Mouse (Mus musculus) layer of hippocampus, adult 18-20 months (tissue): ENCODE measurements around the gene Prss41. TPM values are rescaled to one million over a fixed set of nuclear protein-coding genes. Genes with fewer than 3 reads are reported as not detected.
"Not testable (repeated sequence)": the region's sequence is repeated elsewhere in the genome, so short reads cannot be mapped to it uniquely, and the experiment has no call there.

ENCODE experiments used
- DNase-seq, 2 experiments: peaks; one replicate each; pipeline ENCODE4 v3.0.0; 2022; ENCODE audit warnings: low spot score in 2 of 2
- long read RNA-seq: library from polyadenylated mRNA; stranded (forward); transcript quantifications from one replicate; pipeline ENCODE4 v2.0.0, GENCODE M21; 2021
- total RNA-seq, 2 experiments: library from RNA; stranded (reverse); gene quantifications; 2 replicates each; pipeline ENCODE4 v1.2.3; 2021

The Prss41 gene
- 1 to 10 TPM in 1 of 2 experiments, under 1 TPM in 1; 0.89 to 2.4 TPM for total RNA-seq
- long read RNA-seq, partial matches to known transcripts = 0 of 1 reads
- long read RNA-seq, other reads (novel, unspliced or antisense) = 1 of 1 reads

DNA sequence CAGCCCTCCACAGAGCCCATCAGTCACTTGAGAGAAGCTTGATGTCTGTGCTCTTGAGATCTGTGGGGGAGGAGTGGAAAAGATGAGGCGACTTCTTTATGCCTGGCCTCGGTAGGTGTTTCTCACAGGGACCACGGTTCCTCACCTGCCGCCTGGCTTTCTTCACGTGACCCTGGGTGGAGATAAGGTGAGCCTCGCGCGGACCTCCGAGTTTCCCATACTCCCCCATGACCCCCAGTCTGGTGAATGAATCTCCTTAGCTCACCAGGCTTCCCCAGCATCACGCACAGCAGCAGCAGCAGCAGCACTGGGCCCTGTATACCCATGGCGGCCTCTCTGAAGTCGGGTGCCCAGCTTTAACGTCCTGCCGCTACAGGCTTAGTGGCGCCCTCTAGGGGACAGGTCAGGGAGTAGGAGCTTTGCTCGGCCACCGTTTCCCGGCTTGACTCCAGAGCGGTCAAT lies at the start of gene Prss41, which contains the start of gene Prss32:
Gene Prss41 (minus strand): TSS at position 361 of the 462 bp plus-strand sequence.
Gene Prss32 (plus strand): TSS at position 44 of the 462 bp plus-strand sequence.
- peak in 1 of 2 experiments; percentile 44 for DNase-seq

DNA sequence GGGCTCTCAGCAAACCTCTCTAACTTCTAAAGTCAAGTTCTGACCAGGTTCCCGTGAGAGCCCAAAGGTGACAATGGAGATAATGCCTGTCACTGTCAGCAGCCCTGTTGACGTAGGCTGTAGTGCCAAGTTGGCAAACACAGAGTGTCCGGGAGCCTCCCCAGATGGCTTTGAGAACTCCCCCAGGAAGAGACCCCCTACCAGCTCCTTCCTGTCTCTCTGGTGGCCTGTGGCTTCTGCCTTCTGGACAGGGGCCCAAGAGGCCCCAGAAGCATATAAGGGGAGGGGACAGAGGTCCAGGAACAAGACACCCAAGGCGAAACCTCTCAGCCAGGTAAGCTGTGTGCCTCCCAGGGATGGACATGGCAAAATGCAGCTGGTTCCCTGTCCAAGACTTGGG lies 36.6 kb upstream of the Prss41 start, which contains the start of the genes Dcpp1 and Dcpp2:
Gene Dcpp1 (plus strand): TSS at position 301 of the 400 bp plus-strand sequence.
Gene Dcpp2 (plus strand): TSS at position 305 of the 400 bp plus-strand sequence.
- DNase-seq = not testable (repeated sequence)

DNA sequence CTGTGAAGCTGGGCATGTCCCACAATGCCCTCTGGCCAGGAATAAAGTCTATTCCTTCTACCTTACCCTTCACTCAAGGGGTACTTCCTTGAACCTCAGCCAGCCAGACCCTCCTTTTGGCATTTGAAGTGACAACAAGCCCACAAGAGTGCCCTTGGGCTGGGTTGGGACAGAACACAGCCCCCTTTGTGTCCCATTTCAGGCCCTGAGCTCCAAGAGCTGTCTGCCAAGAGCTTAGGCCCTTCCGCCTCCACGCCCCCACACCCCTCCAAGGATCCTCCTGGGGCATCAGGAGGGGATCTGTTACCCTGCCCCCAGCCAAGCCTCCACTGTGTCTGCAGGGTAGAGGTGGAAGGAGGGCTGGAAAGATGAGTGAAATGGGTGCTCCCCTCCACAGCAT lies 33.2 kb upstream of the Prss41 start:
- no peak for DNase-seq

DNA sequence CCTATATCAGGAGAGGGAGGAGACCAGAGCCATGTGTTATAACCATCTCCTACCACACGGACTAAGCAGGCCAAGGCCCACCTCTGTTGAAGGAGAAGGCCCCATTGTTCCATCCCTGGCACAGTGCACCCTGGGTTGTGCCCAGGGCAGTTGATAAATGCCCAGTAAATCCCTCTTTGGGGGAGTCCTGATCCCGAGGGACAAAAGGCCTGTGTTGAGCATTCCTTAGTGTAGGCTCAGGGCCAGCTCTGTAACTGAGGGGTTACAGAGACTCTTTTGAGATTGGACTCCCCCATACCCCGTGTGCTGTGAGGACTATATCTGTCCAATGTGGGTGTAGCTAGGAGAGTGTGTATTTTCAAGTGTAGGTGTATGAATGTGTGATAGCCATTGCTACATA lies 32.8 kb upstream of the Prss41 start:
- DNase-seq = peak in 1 of 2 experiments; percentile 24

DNA sequence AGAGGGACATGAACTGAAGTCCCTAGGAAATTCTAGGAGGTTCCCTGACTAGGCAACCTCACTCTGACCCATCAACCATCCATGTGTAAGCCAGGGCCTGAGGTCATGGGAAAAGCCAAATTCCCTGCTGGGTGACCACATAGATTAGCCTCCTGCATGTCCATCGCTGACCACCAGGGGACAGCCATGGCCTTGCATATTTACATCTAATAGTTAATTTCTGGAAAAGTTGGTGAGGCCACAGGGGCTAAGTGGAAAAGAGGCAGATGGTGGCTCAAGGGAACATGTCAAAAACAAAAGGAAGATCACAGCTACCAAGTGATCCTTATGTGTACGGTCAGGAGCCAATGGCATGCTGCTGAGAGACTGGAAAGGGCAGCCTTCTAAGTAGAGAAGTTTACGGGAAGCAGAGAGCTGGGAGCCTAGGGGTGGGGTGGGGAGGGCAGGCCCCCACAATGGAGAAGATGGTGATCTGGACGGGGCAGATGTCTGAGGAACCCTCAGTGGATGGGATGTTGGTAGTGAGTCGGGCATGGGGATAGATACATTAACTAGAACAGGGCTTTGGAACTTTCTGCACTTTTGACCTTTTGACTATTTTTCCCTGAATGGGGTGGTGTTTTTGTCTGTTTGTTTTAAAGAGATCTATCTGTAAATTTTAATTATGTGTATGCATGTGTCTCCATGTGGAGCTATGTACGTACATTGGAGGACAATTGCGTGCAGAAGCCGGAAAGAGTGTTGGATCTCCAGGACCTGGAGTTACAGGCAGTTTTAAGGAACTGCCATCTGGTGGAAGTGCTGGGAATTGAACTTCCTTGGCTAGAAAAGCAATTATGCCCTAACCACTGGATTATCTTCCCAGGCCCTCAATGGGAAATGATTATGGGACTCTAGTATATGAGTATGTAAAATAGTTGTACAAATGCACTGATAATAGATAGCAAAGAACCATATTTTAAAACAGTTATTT lies 30.2 kb upstream of the Prss41 start:
- DNase-seq = peak in 1 of 2 experiments; percentile 50

DNA sequence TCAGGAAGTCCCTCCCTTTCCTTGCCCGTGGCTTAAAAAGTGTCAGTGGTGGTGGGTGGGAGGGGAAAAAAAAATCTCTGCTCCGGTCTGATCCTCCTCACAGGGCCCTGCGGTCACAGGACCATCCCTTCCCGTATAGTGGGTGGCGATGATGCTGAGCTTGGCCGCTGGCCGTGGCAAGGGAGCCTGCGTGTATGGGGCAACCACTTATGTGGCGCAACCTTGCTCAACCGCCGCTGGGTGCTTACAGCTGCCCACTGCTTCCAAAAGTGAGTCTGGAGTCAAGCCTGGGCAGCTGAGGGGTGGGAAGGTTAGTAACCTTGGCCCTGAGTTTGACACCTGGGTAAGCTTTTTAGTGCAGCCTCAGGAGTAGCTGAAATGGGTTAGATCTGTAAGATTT lies 24.5 kb upstream of the Prss41 start:
- DNase-seq = no peak

DNA sequence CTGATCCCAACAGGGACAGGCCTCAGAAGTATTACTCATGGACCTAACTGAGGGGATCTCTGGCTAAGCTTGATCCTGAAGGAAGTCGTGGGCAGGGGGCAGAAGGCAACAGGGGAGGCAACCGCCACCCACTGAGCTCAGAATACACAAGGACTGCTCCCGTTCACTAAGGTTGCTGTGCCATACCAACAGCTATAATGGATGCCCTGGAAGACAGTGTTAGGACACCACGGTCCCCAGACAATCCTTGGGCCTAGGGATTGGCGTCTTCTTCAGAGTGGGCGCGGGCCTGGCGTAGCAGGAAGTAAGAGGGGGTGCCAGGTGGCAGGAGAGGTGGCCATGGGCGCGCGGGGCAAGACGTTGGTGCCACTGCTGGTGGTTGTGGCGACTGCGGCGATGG lies 23.8 kb upstream of the Prss41 start, which contains the start of gene Prss21:
Gene Prss21 (plus strand): TSS at position 301 of the 400 bp plus-strand sequence.
- DNase-seq = no peak

DNA sequence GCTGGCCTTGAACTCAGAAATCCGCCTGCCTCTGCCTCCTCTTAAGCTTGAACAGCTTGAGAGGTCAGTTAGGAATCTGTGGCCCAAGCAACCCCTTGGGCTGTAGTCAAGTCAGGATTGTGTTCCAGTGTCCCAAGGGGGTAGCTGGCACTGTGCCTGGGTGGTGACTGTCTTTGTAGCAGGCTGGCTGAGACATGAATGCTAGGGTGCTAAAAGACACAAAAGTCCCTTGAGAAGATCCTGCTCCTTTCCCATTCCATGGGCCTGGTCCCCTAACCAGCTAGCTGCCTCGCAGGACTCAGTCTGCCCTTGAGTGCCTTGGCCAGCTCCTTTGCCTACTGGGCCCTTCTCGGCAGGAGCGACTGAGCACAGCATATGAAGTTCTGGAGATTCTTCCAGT lies 19.0 kb upstream of the Prss41 start:
- DNase-seq = no peak

DNA sequence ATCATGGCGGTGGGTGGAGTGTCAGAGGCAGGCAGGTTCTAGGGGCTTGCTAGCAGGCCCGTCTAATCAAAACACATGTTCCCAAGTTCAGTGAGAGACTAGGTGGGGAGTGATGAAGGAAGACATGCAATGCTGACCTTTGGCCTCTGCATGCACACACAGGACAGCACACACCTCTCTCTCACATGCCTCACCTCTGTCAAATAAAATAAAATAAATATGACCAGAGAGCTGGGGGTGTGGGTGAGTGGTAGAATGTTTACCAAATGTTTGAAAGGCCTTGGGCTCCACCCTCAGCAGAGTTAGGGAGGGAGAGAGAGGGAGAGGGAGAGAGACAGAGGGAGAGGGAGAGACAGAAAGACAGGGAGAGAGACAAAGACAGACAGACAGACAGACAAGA lies 13.9 kb upstream of the Prss41 start:
- no peak for DNase-seq

DNA sequence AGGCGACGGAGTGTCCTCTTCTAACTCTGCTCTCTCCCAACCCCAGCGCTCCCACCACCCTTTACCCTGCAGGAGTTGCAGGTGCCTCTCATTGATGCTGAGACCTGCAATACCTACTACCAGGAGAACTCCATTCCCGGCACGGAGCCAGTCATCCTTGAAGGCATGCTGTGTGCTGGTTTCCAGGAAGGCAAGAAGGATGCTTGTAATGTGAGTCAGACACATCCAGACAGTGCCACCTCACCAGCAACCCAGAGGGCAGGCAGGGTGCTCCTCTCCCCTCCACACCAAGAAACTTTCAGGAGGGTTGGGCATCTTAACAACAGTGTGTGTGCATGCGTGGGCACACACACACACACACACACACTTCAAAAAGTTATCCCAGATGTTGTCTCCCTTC lies 13.2 kb upstream of the Prss41 start:
- DNase-seq = no peak

DNA sequence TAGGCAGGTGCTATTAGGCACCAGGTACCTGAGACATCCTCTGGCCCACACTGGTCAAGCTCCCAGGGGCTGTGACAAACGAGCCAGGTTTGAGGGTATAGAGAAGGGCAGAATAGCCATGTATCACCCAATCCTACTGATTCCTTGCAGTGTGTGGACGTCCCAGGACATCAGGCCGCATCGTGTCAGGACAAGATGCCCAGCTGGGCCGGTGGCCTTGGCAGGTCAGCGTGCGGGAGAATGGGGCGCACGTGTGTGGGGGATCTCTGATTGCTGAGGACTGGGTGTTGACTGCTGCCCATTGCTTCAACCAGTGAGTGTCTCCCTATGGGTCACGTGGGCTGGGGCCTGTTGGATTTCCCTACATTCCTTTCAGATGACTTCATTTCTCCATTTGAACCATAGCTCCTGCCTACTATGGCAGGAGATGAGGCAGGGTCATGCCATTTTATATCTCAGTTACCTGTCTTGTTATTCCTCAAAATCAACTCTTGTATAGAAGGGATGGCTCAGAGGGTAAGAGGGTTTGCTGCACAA lies 10.3 kb upstream of the Prss41 start:
- DNase-seq = no peak

DNA sequence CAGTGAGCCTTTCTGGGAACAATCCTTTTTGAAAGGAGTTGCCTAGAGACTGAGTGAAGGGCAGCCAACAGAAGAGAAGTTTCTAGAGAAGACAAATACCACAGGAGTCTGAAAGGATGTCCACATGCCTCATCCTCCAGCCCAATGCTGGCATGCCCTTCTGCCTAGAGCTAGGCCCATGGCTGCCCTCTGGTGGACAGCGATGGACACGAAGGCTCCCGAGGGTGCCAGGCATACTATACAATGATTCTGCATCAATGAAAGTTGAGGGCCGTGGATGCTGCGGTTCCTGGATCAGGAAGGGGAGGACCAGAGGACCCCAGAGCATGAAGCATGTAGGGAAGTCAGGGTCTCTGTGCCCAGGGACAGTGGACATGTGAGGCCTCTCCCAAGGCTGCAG lies 9.3 kb upstream of the Prss41 start:
- DNase-seq = no peak

DNA sequence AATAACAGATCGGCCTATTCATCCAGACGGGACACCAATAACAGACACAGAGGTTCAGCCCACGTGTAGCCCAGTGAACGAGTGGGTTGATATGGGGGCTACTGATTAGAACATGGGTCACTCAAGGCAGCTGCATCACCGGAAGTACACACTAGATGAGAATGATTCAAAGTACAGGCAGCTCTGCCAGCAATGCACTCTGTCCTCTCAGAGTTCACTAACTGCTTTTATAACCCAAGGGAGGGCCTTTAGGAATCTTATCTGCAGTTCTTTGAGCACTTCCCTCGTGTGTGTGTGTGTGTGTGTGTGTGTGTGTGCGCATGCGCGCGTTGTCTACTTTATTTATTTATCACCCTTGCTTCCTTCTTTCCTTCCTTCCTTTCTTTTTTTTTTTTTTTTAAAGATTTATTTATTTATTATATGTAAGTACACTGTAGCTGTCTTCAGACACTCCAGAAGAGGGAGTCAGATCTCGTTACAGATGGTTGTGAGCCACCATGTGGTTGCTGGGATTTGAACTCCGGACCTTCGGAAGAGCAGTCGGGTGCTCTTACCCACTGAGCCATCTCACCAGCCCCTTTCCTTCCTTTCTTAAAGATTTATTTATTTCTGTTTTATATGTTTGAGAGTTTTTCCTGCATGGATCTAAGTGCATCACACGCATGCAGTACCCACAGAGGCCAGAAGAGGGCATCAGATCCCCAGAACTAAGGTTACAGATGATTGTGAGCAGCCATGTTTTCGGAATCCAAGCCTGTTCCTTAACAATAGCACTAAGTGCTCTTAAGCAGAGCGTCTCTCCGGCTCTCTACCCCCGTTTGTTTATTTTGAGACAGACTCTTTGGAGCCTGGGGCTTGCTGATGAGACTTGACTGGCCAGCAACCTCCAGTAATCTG lies 7.1 kb upstream of the Prss41 start:
- DNase-seq = peak in 1 of 2 experiments; percentile 68

DNA sequence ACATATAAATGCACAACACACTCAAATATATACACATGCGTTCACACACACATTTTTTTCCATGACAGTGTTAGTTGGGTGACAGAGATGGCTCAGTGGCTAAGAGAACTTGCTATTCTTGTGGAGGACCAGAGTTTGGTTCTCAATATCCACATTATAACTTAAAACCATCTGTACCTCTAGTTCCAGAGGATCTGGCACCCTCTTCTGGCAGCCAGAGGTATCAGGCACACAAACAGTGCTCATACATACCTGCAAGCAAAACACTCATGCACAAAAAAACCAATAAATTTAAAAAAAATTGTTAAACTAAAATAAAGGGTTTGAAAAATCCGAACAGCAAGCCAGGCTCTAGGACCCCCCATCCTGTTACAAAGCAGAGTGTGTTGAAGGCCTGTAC lies 6.1 kb upstream of the Prss41 start:
- no peak for DNase-seq

DNA sequence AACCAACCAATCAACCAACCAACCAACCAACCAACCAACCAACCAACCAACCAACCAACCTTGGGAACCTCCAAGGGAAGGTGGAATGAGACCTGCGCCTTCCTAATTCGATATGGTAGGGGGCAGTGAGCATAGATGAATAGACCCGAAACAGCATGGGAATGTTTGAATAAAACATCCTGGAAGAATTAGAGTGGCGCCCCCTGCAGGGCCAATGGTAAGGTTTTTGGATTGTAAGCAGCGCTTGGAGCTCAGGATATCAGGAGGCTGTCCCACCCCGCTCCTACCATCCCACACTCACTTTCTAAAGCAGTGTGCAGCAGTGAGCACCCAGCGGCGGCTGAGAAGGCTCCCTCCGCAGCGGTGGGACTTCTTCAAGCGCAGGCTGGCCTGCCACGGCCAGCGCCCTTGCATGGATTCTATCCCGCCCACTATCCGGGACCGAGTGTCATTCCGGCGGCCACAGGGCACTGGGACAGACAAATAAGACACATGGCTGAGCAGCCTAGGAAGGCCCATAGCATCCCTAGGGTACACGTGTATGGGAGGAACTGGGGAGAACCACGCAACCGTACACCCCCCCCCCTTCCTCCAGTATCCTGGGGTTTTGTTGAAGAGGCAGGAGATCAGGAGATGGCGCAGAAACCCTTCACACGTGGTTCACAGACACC lies 696 bp downstream of the Prss41 start:
- no peak for DNase-seq

DNA sequence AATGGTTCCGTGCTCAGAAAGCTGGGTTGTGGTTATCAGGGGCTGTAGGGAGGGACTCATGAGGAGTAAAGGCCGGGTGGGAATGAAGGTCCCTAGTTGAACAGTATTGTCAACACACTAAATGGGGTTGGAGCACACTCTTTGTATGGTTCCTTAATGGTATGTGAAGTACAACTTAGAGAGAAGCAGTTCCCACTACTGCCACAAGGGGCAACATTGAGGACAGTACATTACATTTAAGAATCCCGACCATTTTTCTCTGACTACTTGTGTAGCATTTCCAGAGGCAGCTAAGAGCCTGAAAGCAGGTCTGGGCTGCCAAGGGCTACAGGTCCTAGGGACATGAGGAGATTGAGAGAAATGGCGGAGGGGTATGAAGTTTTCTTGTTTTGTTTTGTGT lies 2.8 kb downstream of the Prss41 start:
- peak in 1 of 2 experiments; percentile 80 for DNase-seq

DNA sequence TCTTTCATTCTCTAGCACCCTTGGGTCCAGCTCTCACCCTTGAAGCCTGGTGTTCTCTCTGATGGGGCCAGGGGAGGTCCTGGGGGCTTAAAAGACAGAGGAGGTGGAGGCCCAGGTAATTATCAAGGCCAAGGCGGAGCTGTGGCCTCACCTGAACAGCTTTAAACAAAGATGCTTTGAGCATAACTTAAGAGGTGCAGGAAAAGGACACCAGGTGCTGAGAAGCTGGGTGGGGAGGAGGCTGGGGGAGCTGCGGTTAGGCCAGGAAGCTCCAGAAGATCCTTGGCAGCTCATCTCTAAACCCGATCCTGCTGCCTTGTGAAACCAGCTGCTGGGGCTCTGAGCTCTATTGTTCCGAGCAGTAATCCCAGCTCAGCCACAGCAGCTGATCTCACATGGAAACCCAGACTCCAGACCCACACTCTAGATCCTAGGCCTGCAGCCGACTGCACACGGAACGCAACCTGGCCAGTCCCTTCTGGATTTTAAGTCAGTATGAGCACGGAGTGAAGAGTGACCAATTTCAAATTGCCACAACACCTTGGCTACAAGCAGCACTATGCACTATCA lies 7.9 kb downstream of the Prss41 start, which contains the start of gene Prss33:
Gene Prss33 (minus strand): TSS at position 51 of the 570 bp plus-strand sequence.
- no peak for DNase-seq

DNA sequence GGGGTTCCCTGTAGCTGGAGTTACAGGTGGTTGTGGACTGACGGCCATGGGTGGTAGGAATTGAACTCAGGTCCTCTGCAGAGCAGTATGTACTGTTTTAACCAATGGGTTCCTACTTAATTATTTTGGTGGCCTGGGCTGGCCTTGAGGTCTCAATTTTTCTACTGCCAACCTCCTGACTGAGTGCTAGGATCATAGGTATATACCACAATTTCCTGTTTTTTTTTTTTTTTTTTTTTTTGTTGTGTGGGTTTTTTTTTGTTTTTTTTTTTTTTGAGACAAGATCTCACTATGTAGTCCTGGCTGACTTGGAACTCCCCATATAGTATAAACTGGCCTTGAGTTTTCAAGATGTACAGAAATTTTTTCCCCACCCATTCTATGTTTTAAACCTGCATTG lies 12.8 kb downstream of the Prss41 start:
- DNase-seq = no peak

DNA sequence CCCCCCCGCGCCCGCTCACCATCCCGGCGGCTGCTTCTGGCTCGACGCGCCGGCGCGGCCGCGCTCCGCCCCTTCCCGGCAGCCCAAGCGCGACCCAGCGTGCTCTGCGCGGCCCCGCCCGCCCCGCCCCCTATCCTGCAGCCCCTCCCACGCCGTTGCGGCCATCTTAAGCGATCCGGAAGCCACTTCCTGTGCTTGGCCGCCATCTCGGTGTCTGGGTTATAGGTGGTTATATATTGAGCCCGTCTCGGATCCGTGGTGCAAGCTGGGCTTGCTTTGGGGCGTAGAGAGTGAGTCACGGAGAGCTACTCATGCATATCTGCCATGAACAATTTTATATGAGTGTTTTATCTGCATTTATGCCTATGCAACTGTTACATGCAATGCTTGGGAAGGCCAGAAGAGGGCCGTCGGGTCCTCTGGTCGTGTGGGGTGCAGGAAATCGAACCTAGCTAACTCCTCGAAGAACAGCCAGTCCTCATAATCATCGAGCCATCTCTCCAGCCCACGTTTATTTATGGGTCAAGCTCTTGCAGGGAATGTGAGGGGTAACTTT lies 14.8 kb downstream of the Prss41 start, which contains the start of gene Elob:
Gene Elob (minus strand): TSS at position 73 of the 556 bp plus-strand sequence.
- DNase-seq = peak; percentile 74 to 92
